Mouse (Mus musculus) embryonic stem cell, embryonic (primary cell): ENCODE measurements around the gene Fstl3.

Source experiments
- CTCF ChIA-PET, 4 experiments: fragments of 300-600 bp in 2 of 4; fragments of 350-600 bp in 2 of 4; sonication (Branson Sonifier 250); formaldehyde crosslinking; loops; one replicate each; lab custom pipeline; 2022; ENCODE audit warnings: inconsistent platforms in 2 of 4; lab: Charles Lee
- POLR2A ChIA-PET, 4 experiments: fragments of 300-600 bp in 2 of 4; fragments of 350-600 bp in 2 of 4; sonication (Branson Sonifier 250); formaldehyde crosslinking; loops; one replicate each; lab custom pipeline; 2022; ENCODE audit warnings: antibody characterized with exemption in 4 of 4, inconsistent platforms in 1 of 4; lab: Charles Lee

Fstl3 gene

GRCm38 (mm10) chr10:79820782-79821181, 43.7 kb downstream of the Fstl3 start, which contains the start of gene Misp:
TSS of gene Misp (plus strand) at chr10:79820989.
- POLR2A ChIA-PET, result interaction anchor here in 2 of 4 experiments (0.7 to 1.9 kb wide), 15 partner anchors 9 to 1017 kb away, joined by 3 to 6 read pairs (median 4); partner anchors contain the start of genes Ptbp1 (in 2 of the 2), Gpx4 (in 1 of the 2) and Palm (in 1 of the 2)
- CTCF ChIA-PET, result interaction anchor here (0.5 to 3.7 kb wide), 14 partner anchors 9 to 508 kb away, joined by 3 to 15 read pairs (median 4); no protein-coding TSS in a partner anchor

GRCm38 (mm10) chr10:79821731-79822130, 44.7 kb downstream of the Fstl3 start:
- ChIA-PET CTCF (interaction anchor here in 2 of 4 experiments (0.7 to 1.3 kb wide), 2 partner anchors 13 to 58 kb away, joined by 6 to 8 read pairs; no protein-coding TSS in a partner anchor), POLR2A (interaction anchor here in 1 of 4 experiments (0.6 to 1.3 kb wide), 4 partner anchors 13 to 708 kb away, joined by 3 to 6 read pairs (median 3); no protein-coding TSS in a partner anchor)

GRCm38 (mm10) chr10:79822372-79822771, 45.3 kb downstream of the Fstl3 start:
- ChIA-PET CTCF (interaction anchor here in 2 of 4 experiments (1.0 to 1.5 kb wide), 3 partner anchors 10 to 19 kb away, joined by 3 to 8 read pairs (median 4); no protein-coding TSS in a partner anchor), POLR2A (interaction anchor here in 1 of 4 experiments (0.6 to 1.3 kb wide), 3 partner anchors 13 to 708 kb away, joined by 3 to 6 read pairs (median 3); no protein-coding TSS in a partner anchor)

- POLR2A ChIA-PET, result interaction anchor here in 3 of 4 experiments (0.7 to 2.0 kb wide), 5 partner anchors 12 to 59 kb away, joined by 3 to 11 read pairs (median 5); partner anchors contain the start of gene Ptbp1 (in 1 of the 3)
- CTCF ChIA-PET, result interaction anchor here in 3 of 4 experiments (0.6 to 1.5 kb wide), 4 partner anchors 11 to 97 kb away, joined by 3 to 8 read pairs (median 4); no protein-coding TSS in a partner anchor
Observed at GRCm38 (mm10) chr10:79823011-79823410, 45.9 kb downstream of the Fstl3 start.

GRCm38 (mm10) chr10:79824413-79824812, 47.3 kb downstream of the Fstl3 start:
- ChIA-PET POLR2A (interaction anchor here (0.5 to 2.0 kb wide), 19 partner anchors 9 to 163 kb away, joined by 3 to 9 read pairs (median 3); partner anchors contain the start of gene Ptbp1 (in 4 of the 4)), CTCF (interaction anchor here (0.5 to 3.9 kb wide), 16 partner anchors 10 to 316 kb away, joined by 3 to 17 read pairs (median 4); partner anchors contain the start of gene Cbarp (in 1 of the 4))

GRCm38 (mm10) chr10:79831583-79831982, 54.5 kb downstream of the Fstl3 start:
- ChIA-PET CTCF (no interaction called here), POLR2A (interaction anchor here in 2 of 4 experiments (0.8 to 2.0 kb wide), 3 partner anchors 9 to 34 kb away, joined by 3 to 4 read pairs (median 3); partner anchors contain the start of gene Ptbp1 (in 1 of the 2))
